Mouse (Mus musculus) liver, embryonic 11.5 days (tissue): ENCODE measurements around the gene Sim1. TPM values are rescaled to one million over a fixed set of nuclear protein-coding genes. Genes with fewer than 3 reads are reported as not detected.

Experiments used
- ATAC-seq: fragments of 200-750 bp; cut with Nextera tagmentation; replicated peaks from 2 replicates; pipeline ENCODE4 v1.8.0; 2017; ENCODE audit warnings: moderate number of reproducible peaks, mild to moderate bottlenecking, moderate TSS enrichment, moderate library complexity; ENCODE audit not compliant: low FRiP score
- DNase-seq: peaks from one replicate; pipeline ENCODE4 v3.0.0-alpha.2; 2017; ENCODE audit warnings: low spot score
- H3K27ac ChIP-seq: fragments of 300-500 bp; sonication (generic); 2 replicates; pipeline ENCODE4 v1.5.1; 2014; ENCODE audit warnings: mild to moderate bottlenecking, low read depth, low read length, control low read depth
- H3K27me3 ChIP-seq: fragments of 300-500 bp; sonication (generic); replicated peaks from 2 replicates; pipeline ENCODE4 v1.6.1; 2014; ENCODE audit warnings: low read length, mixed read lengths; ENCODE audit not compliant: control insufficient read depth, insufficient read depth
- H3K36me3 ChIP-seq: fragments of 300-500 bp; sonication (generic); 2 replicates; pipeline ENCODE4 v1.6.1; 2014; ENCODE audit warnings: mild to moderate bottlenecking, low read length, moderate library complexity, mixed read lengths; ENCODE audit not compliant: control insufficient read depth, insufficient read depth
- H3K4me1 ChIP-seq: fragments of 300-500 bp; sonication (generic); replicated peaks from 2 replicates; pipeline ENCODE4 v1.6.1; 2014; ENCODE audit warnings: low read length, mixed read lengths; ENCODE audit not compliant: control insufficient read depth, insufficient read depth
- H3K4me2 ChIP-seq: fragments of 300-500 bp; sonication (generic); 2 replicates; pipeline ENCODE4 v1.6.1; 2014; ENCODE audit warnings: mild to moderate bottlenecking, control low read depth, moderate library complexity
- H3K4me3 ChIP-seq: fragments of 300-500 bp; sonication (generic); 2 replicates; pipeline ENCODE4 v1.5.1; 2014; ENCODE audit warnings: low read depth, low read length, control low read depth
- H3K9ac ChIP-seq: fragments of 300-500 bp; sonication (generic); 2 replicates; pipeline ENCODE4 v1.6.1; 2014; ENCODE audit warnings: low read depth, low read length, control low read depth
- H3K9me3 ChIP-seq: fragments of 300-500 bp; sonication (generic); 2 replicates; pipeline ENCODE4 v1.6.1; 2016; ENCODE audit warnings: low read length, inconsistent platforms, mixed read lengths; ENCODE audit not compliant: control insufficient read depth
- WGBS: fragments of 180-500 bp; shearing (Covaris S2); extraction: QIAGEN DNeasy Blood & Tissue Kit; methylation state at CpG from one replicate; pipeline ENCODE4 v1.1.7; 2014; 5-methylcytosine and 5-hydroxymethylcytosine counted together
- polyA plus RNA-seq: library from polyadenylated mRNA; unstranded; fragments of >200 nt; fragmentation: Nextera tagmentation; extraction: Ambion mirVana; gene quantifications from 2 replicates; pipeline ENCODE4 v1.2.1, GENCODE M21; 2014

Gene Sim1
- polyA plus RNA-seq: 0.04 and 0.14 TPM in 2 replicates

DNA sequence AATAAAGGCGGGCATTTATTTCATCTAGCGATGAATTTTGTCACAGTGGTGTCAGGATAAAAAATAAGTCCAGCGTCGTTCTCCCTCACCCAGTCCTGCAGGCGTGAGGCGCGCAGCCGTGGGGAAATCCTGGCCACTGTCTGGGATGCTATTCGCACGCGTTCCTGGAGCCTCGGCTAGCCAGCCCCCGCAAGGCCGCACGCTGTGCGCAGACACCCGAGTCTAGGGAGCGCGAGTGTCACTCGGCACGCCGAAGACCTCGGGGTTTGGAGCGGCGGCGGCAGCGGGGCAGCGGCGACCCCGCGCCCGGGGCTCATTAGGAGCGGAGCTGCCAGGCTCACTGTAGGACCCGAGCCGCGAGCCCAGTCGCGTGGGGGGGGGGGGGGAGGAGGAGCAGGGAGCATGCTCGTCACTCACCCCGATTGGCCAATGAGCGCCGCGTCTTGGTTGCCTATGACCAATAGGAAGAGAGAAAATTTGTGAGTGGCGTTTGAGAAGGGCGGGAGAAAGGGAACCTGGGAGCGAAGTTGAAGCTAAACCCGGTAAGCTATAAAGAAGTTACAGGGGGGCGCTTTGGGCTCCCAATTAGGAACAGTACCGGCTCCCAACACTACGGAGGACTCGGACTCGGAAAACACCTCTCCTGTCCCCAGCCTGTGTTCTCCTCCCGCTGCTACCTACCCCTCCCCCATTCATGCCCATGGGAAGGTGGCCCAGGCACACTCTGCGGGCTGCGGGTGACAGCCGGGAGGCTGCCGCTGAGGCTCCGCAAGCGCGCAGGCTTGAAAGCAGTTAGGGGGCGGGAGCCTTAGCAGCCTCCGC, at the start of gene Sim1:
Gene Sim1 (plus strand): TSS at position 585 of the 822 bp plus-strand sequence.
- Histone ChIP-seq H3K27ac (no peak within 1 kb of the TSS), H3K36me3 (no peaks in the 10 kb centered on the region), H3K9me3 (no peaks in the 10 kb centered on the region), H3K27me3 (peaks cover 91% of the 10 kb centered on the region), H3K4me2 (peak within 1 kb of the TSS; percentile 58), H3K9ac (no peak within 1 kb of the TSS), H3K4me1 (peaks cover 3% of the 10 kb centered on the region; the same call in 1 of the 2 replicates), H3K4me3 (peak within 1 kb of the TSS; percentile 31)
- DNase-seq (peak; percentile 78), ATAC-seq (peak; percentile 85)
- WGBS: under 1% methylated on average over 60 of the region's 62 CpGs

- Histone ChIP-seq H3K4me1 (no peaks in the 10 kb centered on the region), H3K36me3 (no peaks in the 10 kb centered on the region), H3K27ac (no peak overlapping the region), H3K9me3 (no peaks in the 10 kb centered on the region), H3K27me3 (no peaks in the 10 kb centered on the region), H3K4me2 (no peak overlapping the region), H3K9ac (no peak overlapping the region), H3K4me3 (no peak overlapping the region)
- ATAC-seq (no peak), DNase-seq (no peak)
- 59% methylated on average over 4 of the region's 4 CpGs for WGBS
These were observed 26.4 kb upstream of the Sim1 start for GRCm38 (mm10) chr10:50868202-50868601.

- H3K27me3 ChIP-seq: no peaks in the 10 kb centered on the region
- H3K4me2 ChIP-seq: no peak overlapping the region
- H3K9me3 ChIP-seq: no peaks in the 10 kb centered on the region
- ATAC-seq (no peak), DNase-seq (no peak)
- no peaks in the 10 kb centered on the region for H3K36me3 ChIP-seq
- 56% methylated on average over 5 of the region's 5 CpGs for WGBS
- H3K4me3 ChIP-seq: no peak overlapping the region
- H3K4me1 ChIP-seq: no peaks in the 10 kb centered on the region
- H3K9ac ChIP-seq: no peak overlapping the region
- H3K27ac ChIP-seq: no peak overlapping the region
These were observed 17.6 kb upstream of the Sim1 start for GRCm38 (mm10) chr10:50876952-50877351.

- Histone ChIP-seq H3K9ac (no peak overlapping the region), H3K4me3 (no peak overlapping the region), H3K36me3 (no peaks in the 10 kb centered on the region), H3K4me2 (no peak overlapping the region), H3K9me3 (no peaks in the 10 kb centered on the region), H3K4me1 (no peaks in the 10 kb centered on the region), H3K27ac (no peak overlapping the region), H3K27me3 (no peaks in the 10 kb centered on the region)
- 13% methylated on average over 2 of the region's 2 CpGs for WGBS
- ATAC-seq (no peak), DNase-seq (no peak)
These were observed 13.0 kb upstream of the Sim1 start for GRCm38 (mm10) chr10:50881476-50882069.

DNA sequence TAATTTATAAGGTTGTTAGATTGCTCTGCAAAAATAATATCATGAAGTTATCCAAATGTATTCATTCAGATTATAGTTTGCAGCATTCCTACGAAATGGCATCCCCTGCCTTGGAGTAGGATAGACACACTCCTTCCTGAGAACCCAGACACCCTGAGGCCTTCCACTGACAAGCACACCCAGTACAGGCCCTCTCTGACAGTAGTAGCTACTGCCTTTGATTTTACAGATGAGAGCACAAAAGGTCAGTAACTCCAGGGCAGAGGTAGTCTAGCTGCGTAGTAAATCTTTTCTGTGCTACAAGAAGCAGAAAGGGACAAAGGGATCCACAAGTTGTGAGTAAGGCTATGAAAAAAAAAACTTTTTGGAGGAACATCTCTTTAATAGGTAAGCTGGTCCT, 12.2 kb upstream of the Sim1 start:
- DNase-seq (no peak), ATAC-seq (no peak)
- Histone ChIP-seq H3K27me3 (no peaks in the 10 kb centered on the region), H3K4me1 (no peaks in the 10 kb centered on the region), H3K36me3 (no peaks in the 10 kb centered on the region), H3K4me2 (no peak overlapping the region), H3K9ac (no peak overlapping the region), H3K27ac (no peak overlapping the region), H3K9me3 (no peaks in the 10 kb centered on the region), H3K4me3 (no peak overlapping the region)
- 89% methylated on average over 2 of the region's 2 CpGs for WGBS

GRCm38 (mm10) chr10:50886305-50886704, 8.2 kb upstream of the Sim1 start:
- DNase-seq: no peak
- no peak overlapping the region for H3K9ac ChIP-seq
- no peaks in the 10 kb centered on the region for H3K9me3 ChIP-seq
- ATAC-seq: no peak
- H3K4me2 ChIP-seq: no peak overlapping the region
- 65% methylated on average over 4 of the region's 4 CpGs for WGBS
- H3K4me3 ChIP-seq: no peak overlapping the region
- H3K4me1 ChIP-seq: no peaks in the 10 kb centered on the region
- H3K27ac ChIP-seq: no peak overlapping the region
- peaks cover 31% of the 10 kb centered on the region for H3K27me3 ChIP-seq
- H3K36me3 ChIP-seq: no peaks in the 10 kb centered on the region

DNA sequence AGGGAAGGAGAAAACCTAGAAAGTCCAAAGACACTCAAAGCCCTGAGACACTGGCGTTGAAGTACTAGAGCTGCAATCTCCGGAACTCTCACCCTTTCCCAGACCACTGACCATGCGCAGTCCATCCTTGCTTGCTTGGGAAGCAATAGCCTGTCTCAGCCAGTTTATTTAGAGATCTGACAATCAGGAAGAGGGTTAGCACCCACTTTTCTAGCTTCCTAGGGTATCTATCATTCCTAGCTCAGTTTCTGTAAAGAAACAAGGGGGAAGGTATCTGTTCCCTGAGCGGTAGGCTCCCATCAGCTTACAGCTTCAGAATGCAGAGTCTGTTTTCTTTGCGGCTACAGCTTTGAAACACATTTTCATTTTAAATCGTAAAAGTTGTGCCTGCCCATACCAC, 3.9 kb upstream of the Sim1 start:
- Histone ChIP-seq H3K9ac (no peak overlapping the region), H3K4me2 (no peak overlapping the region), H3K27ac (no peak overlapping the region), H3K4me3 (no peak overlapping the region), H3K9me3 (no peaks in the 10 kb centered on the region), H3K4me1 (peaks cover 3% of the 10 kb centered on the region; the same call in 1 of the 2 replicates), H3K27me3 (peaks cover 74% of the 10 kb centered on the region), H3K36me3 (no peaks in the 10 kb centered on the region)
- no peak for ATAC-seq
- no peak for DNase-seq
- WGBS: 18% methylated on average over 6 of the region's 6 CpGs

DNA sequence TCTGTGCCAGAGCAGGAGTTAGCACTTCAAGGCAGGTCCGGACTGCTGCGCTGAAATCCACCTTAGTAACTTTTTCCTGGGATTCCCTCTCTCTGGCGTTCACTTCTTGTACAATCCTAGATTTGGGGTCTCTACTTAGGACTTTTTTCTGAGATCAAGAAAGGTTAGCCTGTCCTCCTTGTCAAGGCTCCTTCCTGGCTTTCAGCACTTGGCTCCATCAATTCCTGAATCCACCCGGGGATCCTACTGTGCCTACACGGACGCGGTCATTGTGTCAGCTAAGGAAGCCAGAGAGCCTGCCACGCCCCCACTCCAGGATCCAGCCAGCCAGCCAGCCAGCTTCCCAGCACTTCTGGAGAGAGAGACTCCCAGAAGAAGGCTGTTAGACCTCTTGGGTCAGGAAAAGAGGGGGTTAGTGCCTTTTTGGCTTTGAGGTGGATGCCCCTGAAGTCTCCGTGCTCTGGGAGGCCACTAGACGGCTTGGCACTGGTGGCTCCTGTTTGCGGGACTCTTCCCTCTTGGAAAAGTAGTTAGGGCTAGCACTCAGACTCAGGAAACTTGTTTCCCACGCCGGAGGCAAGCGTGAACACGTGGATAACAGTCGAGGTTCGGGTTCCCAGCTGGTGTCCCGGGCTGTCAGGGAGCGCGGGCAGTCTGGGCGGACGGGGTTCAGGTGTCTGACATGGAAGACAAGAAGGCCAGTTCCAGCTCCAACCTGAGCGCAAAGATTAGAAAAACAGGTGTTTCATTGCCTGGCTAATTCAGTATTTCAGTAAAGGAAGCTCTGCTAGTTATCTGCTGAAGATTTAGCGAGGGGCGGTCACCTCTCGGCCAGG, 2.5 kb upstream of the Sim1 start:
- ATAC-seq (no peak), DNase-seq (no peak)
- Histone ChIP-seq H3K4me2 (no peak overlapping the region), H3K4me1 (peaks cover 3% of the 10 kb centered on the region; the same call in 1 of the 2 replicates), H3K4me3 (0 out of 2 replicates have a peak overlapping the region, but pooled peaks have one; percentile 11), H3K36me3 (no peaks in the 10 kb centered on the region), H3K9me3 (no peaks in the 10 kb centered on the region), H3K27me3 (peaks cover 86% of the 10 kb centered on the region), H3K9ac (no peak overlapping the region), H3K27ac (no peak overlapping the region)
- 2% methylated on average over 26 of the region's 26 CpGs for WGBS
